Mouse (Mus musculus) testis, adult 2 months (tissue): Measurements from ENCODE around the gene Ccdc141.

ENCODE experiments used
- CTCF ChIP-seq: fragments of 200-500 bp; IDR thresholded peaks from 2 replicates; pipeline ENCODE4 v1.5.1; 2012; ENCODE audit warnings: low read depth, mild to moderate bottlenecking, inconsistent platforms, low read length, moderate library complexity; ENCODE audit not compliant: control insufficient read depth, insufficient read depth, insufficient replicate concordance
- POLR2A ChIP-seq: fragments of 200-500 bp; IDR thresholded peaks from 2 replicates; pipeline ENCODE4 v1.6.1; 2012; ENCODE audit warnings: low read depth, mild to moderate bottlenecking, inconsistent platforms, low read length, moderate library complexity; ENCODE audit not compliant: control insufficient read depth

DNA sequence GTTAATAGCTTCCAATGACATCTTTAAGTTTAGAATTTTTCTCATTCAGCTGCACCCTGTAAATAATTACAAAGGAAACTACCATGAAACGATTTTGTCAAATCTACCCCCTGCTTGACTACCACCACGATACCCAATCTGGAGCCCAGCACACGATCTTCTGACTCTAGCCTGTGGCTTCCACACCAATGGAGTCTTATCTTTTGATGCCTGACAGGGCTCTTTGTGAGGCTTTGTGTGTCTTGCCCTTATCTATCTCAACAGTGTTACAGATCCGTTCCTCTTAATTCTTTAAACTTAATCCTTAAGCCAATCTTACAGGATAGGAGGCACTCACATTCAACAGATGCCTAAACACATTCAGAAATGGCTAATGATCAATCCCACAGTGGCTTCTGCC lies 16.4 kb downstream of the Ccdc141 start:
- TF ChIP-seq CTCF = no peak
- TF ChIP-seq POLR2A = no peak
